Mouse (Mus musculus) ES-Bruce4 (cell line): Measurements from ENCODE around the gene Lrrc3c. TPM values are rescaled to one million over a fixed set of nuclear protein-coding genes. Genes with fewer than 3 reads are reported as not detected.

Experiments used
- H3K27ac ChIP-seq: 2 replicates; pipeline ENCODE4 v1.5.1; 2012; ENCODE audit warnings: low read length, inconsistent platforms; ENCODE audit not compliant: insufficient read depth
- H3K27me3 ChIP-seq: 2 replicates; pipeline ENCODE4 v1.6.1; 2012; ENCODE audit warnings: mild to moderate bottlenecking, low read length, inconsistent platforms; ENCODE audit not compliant: control insufficient read depth, poor library complexity, insufficient read depth, severe bottlenecking
- H3K36me3 ChIP-seq: 2 replicates; pipeline ENCODE4 v1.6.1; 2012; ENCODE audit warnings: inconsistent platforms, mild to moderate bottlenecking, low read length, moderate library complexity; ENCODE audit not compliant: control insufficient read depth, poor library complexity, insufficient read depth, severe bottlenecking
- H3K4me1 ChIP-seq: one replicate; pipeline ENCODE4 v1.8.1; 2011; ENCODE audit warnings: low read length; ENCODE audit not compliant: control insufficient read depth, insufficient read depth
- H3K4me3 ChIP-seq: 2 replicates; pipeline ENCODE4 v1.5.1; 2011; ENCODE audit warnings: low read depth, mild to moderate bottlenecking, low read length
- H3K9ac ChIP-seq: 2 replicates; pipeline ENCODE4 v1.6.1; 2012; ENCODE audit warnings: low read depth, mild to moderate bottlenecking, inconsistent platforms; ENCODE audit not compliant: poor library complexity, severe bottlenecking
- H3K9me3 ChIP-seq: replicated peaks from 2 replicates; pipeline ENCODE4 v1.6.1; 2012; ENCODE audit warnings: mild to moderate bottlenecking, low read length, inconsistent platforms; ENCODE audit not compliant: control insufficient read depth, poor library complexity, insufficient read depth, severe bottlenecking
- CTCF ChIP-seq: IDR thresholded peaks from one replicate; pipeline ENCODE4 v1.8.1; 2011; ENCODE audit warnings: low read depth, low read length
- EP300 ChIP-seq: IDR thresholded peaks from 2 replicates; pipeline ENCODE4 v1.6.1; 2011; ENCODE audit warnings: low read depth, low read length; ENCODE audit not compliant: insufficient read depth
- POLR2A ChIP-seq: IDR thresholded peaks from one replicate; pipeline ENCODE4 v1.8.1; 2011; ENCODE audit warnings: low read length; ENCODE audit not compliant: insufficient read depth
- polyA plus RNA-seq: library from polyadenylated mRNA; stranded (reverse); fragments of >200 nt; gene quantifications from 2 replicates; pipeline ENCODE4 v1.2.4, GENCODE M21; 2011; ENCODE audit warnings: low read depth; ENCODE audit not compliant: missing spikeins, insufficient read depth, insufficient read length

Gene Lrrc3c
- polyA plus RNA-seq, 1 experiment = not detected

GRCm38 (mm10) chr11:98583265-98583552, 14.9 kb upstream of the Lrrc3c start:
- H3K9me3 ChIP-seq = no peaks in the 10 kb centered on the region
- no peak for TF ChIP-seq POLR2A
- H3K27me3 ChIP-seq = no peaks in the 10 kb centered on the region
- H3K9ac ChIP-seq = no peak overlapping the region
- peaks cover 8% of the 10 kb centered on the region for H3K4me1 ChIP-seq
- peaks cover 9% of the 10 kb centered on the region for H3K36me3 ChIP-seq
- no peak overlapping the region for H3K4me3 ChIP-seq
- H3K27ac ChIP-seq = no peak overlapping the region

DNA sequence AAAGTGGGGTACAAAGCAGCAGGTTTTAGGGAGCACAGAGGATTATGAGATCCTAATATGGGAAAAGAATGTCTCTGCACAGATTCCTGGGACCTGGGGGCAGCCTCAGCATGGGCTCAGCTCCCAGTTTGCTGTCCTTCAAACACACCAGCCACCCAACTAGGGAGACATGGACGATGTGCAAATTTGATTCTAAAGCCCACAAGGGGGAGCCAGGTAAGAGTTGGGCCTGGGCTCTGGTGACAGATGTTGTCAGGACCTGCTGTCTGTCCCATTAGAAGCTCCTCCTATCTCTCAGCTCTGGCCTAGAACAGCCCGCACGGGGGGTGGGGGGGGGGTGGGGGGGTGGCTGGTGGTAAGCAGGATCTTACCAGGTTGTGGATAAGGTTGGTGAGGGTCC, 14.5 kb upstream of the Lrrc3c start:
- TF ChIP-seq CTCF (peak; percentile 38), POLR2A (no peak)
- Histone ChIP-seq H3K9ac (no peak overlapping the region), H3K27me3 (no peaks in the 10 kb centered on the region), H3K4me1 (peaks cover 8% of the 10 kb centered on the region), H3K27ac (no peak overlapping the region), H3K9me3 (no peaks in the 10 kb centered on the region), H3K4me3 (no peak overlapping the region), H3K36me3 (peaks cover 9% of the 10 kb centered on the region)

DNA sequence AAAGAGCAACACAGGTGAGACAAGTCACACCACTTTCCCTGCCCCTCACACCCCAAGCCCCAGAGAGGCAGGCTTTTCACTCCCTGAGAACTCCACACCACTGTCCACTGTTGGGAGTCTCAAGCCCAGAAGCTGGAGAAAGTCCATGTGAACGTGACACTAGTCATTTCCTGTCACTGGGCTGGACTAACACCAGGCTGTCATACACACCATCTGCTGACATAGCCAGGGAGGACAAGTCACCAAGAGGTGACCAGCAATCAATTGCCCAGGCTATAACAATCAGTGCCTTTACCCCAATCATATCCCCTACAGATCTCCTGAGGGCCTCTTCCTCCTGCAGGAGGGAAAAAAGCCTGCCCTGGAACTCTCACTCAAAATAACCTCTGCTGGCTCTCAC, 13.9 kb upstream of the Lrrc3c start:
- Histone ChIP-seq H3K27me3 (no peaks in the 10 kb centered on the region), H3K4me1 (peaks cover 8% of the 10 kb centered on the region), H3K9ac (no peak overlapping the region), H3K27ac (no peak overlapping the region), H3K9me3 (no peaks in the 10 kb centered on the region), H3K36me3 (peaks cover 9% of the 10 kb centered on the region), H3K4me3 (no peak overlapping the region)
- TF ChIP-seq POLR2A (no peak), EP300 (no peak), CTCF (no peak)

DNA sequence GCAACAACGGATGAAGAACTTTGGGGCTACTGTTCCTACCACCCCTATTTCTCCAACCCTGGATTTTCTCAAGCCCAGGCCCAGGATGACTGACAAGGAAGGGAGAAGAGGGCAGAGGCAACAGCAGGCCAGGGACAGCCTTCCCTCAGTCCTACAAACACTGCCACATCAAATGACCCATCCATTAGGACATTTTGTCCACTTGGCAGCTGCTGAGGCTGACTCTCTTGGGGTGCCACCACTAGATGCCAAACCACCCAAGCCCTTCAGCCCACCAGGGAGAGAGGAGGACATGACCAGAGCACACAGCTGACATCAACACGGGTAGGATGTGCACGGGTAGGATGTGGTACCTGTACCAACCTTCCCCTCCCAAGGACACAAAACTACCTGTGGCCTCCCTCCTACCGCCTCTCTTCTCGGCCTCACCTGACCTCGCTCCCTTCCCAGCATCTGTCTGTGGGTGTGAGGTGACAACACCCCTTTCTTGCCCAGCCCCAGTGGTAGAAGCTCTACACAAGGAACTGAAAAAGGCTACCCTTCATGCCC, 13.4 kb upstream of the Lrrc3c start:
- Histone ChIP-seq H3K9me3 (no peaks in the 10 kb centered on the region), H3K4me3 (no peak overlapping the region), H3K4me1 (peaks cover 8% of the 10 kb centered on the region), H3K36me3 (peaks cover 9% of the 10 kb centered on the region), H3K9ac (no peak overlapping the region), H3K27me3 (no peaks in the 10 kb centered on the region), H3K27ac (no peak overlapping the region)
- TF ChIP-seq EP300 (no peak), POLR2A (no peak), CTCF (no peak)

DNA sequence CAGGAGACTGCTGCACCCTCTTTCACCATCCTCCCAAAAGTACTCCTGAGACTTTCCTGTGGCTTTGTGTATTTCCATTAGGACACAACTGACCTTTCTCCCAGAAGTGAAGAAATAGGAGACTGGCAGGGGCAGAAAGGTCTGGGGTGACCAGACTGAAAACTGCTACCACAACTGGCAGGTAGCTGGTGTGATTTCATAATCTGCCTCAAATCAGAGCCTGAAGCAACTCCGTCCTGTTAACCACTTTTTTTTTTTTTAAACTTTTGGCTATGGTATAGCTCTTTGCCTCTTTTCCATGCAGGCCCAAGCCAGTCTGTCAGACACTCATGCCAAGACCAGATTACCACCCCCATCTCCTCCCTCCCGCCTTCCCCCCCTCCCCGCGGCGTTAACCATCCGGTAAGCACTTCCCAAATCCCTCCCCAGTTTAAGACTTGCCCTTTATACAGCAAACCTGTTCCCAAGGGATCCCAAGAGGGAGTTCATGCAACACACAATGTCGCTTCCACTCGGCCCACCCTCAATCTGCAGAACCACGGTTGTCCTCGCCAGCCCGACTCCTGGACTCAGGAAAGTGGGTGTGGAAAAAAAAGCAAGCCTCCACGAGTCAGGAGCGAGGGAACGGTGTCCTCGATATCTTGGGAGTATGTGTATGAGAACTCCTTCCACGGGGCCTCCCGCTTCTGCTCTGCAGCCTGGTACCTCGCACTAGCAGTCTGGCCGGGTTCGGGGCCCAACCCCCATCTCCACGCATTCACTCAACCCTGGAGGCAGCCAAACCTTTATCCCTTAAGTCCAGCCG, 11.8 kb upstream of the Lrrc3c start:
- Histone ChIP-seq H3K9me3 (no peaks in the 10 kb centered on the region), H3K4me3 (peak overlapping the region; percentile 75), H3K36me3 (peaks cover 9% of the 10 kb centered on the region), H3K27ac (no peak overlapping the region), H3K27me3 (no peaks in the 10 kb centered on the region), H3K4me1 (no peaks in the 10 kb centered on the region), H3K9ac (peak overlapping the region; percentile 75)
- no peak for TF ChIP-seq CTCF
- no peak for TF ChIP-seq POLR2A
- TF ChIP-seq EP300 = no peak

DNA sequence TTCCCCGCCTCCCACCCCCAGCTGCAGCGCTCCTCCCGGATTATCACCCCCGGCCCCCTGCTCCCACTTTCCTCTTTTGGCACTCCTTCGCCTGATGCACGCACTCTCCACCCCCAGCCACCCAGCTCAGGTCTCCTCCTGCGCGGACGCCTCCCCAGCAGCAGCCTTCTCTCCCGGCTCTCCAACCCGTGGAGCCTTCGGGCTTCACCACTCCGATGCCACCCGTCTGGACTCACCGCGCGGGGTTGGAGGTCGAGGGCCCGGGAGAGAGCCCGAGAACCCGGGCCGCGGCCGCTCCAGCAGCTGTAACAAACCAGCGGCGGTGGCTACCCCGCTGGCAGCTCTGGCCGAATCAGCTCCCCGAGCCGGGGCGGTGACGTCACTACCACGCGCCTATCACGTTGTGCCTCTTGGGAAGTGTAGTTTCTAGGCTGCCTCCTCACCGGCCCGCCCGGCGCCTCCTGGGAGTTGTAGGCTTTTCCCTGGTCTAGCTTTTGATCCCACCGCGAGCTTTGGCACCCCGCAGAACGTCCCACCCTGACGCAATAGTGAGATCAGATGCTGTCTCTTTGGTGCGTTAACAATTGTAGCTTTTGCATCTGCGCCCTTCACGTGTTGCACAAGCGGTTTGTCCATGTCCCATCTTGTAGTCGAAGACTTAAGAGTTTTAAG, 11.1 kb upstream of the Lrrc3c start, which contains the start of gene Ormdl3:
Gene Ormdl3 (minus strand): TSS at position 477 of the 672 bp plus-strand sequence.
- TF ChIP-seq POLR2A (no peak), EP300 (no peak)
- Histone ChIP-seq H3K4me3 (peak within 1 kb of the TSS; percentile 75), H3K27ac (peak within 1 kb of the TSS; percentile 29), H3K4me1 (no peaks in the 10 kb centered on the region), H3K9me3 (no peaks in the 10 kb centered on the region), H3K36me3 (peaks cover 9% of the 10 kb centered on the region), H3K9ac (peak within 1 kb of the TSS; percentile 75), H3K27me3 (no peaks in the 10 kb centered on the region)
